Mouse (Mus musculus) R1 (cell line): ENCODE measurements at regions not wholly inside any gene's neighbourhood (a gene's known extent, or its start where the extent isn't known, plus 50 kb on each side); places are given as distances from the start of the nearest gene placed in this dataset.
"Not testable (repeated sequence)": the region's sequence is repeated elsewhere in the genome, so short reads cannot be mapped to it uniquely, and the experiment has no call there.

Experiments
- DNase-seq: peaks from one replicate; pipeline ENCODE4 v3.0.0-alpha.2; 2018; ENCODE audit warnings: low read depth, low spot score

GRCm38 (mm10) chr4:89621260-89621659, 58.0 kb upstream of the Dmrta1 start:
- no peak for DNase-seq

- DNase-seq = no peak
Observed at GRCm38 (mm10) chr4:89604721-89605120, 74.5 kb upstream of the Dmrta1 start.

GRCm38 (mm10) chr4:89575529-89575928, 103.7 kb upstream of the Dmrta1 start:
- DNase-seq = peak; percentile 38

- no peak for DNase-seq
Observed at GRCm38 (mm10) chr4:89554711-89555466, 124.3 kb upstream of the Dmrta1 start.

- no peak for DNase-seq
Observed at GRCm38 (mm10) chr4:89552556-89552955, 126.7 kb upstream of the Dmrta1 start.

GRCm38 (mm10) chr4:89550515-89550914, 128.7 kb upstream of the Dmrta1 start:
- DNase-seq = no peak

GRCm38 (mm10) chr4:89532462-89532861, 146.8 kb upstream of the Dmrta1 start:
- peak; percentile 35 for DNase-seq

- no peak for DNase-seq
Observed at GRCm38 (mm10) chr4:89530050-89530911, 149.0 kb upstream of the Dmrta1 start.

- no peak for DNase-seq
Observed at GRCm38 (mm10) chr4:89527966-89528365, 151.3 kb upstream of the Dmrta1 start.

GRCm38 (mm10) chr4:89527326-89527725, 151.9 kb upstream of the Dmrta1 start:
- no peak for DNase-seq

- DNase-seq = not testable (repeated sequence)
Observed at GRCm38 (mm10) chr4:89525525-89525924, 153.7 kb upstream of the Dmrta1 start.

- peak; percentile 78 for DNase-seq
Observed at GRCm38 (mm10) chr4:89524260-89525200, 154.7 kb upstream of the Dmrta1 start.

GRCm38 (mm10) chr4:89523423-89524259, 155.6 kb upstream of the Dmrta1 start:
- DNase-seq = no peak

- no peak for DNase-seq
Observed at GRCm38 (mm10) chr4:89518027-89518426, 161.2 kb upstream of the Dmrta1 start.

- DNase-seq = no peak
Observed at GRCm38 (mm10) chr4:89515823-89516411, 163.3 kb upstream of the Dmrta1 start.

GRCm38 (mm10) chr4:89514981-89515380, 164.3 kb upstream of the Dmrta1 start:
- no peak for DNase-seq

- no peak for DNase-seq
Observed at GRCm38 (mm10) chr4:89510593-89510992, 168.6 kb upstream of the Dmrta1 start.

- DNase-seq = no peak
Observed at GRCm38 (mm10) chr4:89509655-89510391, 169.4 kb upstream of the Dmrta1 start.

- no peak for DNase-seq
Observed at GRCm38 (mm10) chr4:89508103-89508763, 171.0 kb upstream of the Dmrta1 start.
